Mouse (Mus musculus): ENCODE measurements around the gene Rps16.

DNA sequence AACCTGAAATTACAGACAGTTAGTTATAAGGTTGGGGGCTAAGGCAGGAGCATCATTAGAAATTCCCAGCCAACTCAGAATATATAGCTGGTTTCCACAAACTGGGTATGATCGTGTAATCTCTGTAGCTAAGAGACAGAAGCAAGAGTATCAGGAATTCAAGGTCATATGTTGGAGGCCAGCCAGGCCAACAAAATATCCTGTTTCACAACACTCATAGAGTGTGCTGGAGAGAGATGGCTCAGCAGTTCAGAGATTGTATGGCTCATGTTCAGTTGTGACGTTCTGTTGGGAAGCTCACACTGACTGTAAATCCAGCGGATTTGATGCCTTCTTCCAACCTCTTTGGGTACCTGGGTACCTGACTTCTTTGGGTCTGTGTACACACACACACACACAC lies 2.7 kb upstream of the Rps16 start:
- TF ChIP-seq CTCF (IDR thresholded peaks at IDR 0.05; ENCODE audit: borderline replicate concordance, insufficient read depth, low read length) (no peak), POLR2A (IDR thresholded peaks at IDR 0.05; ENCODE audit: low read depth, low read length) (no peak)
